Mouse (Mus musculus) olfactory bulb, adult 2 months (tissue): ENCODE data around the gene Gm28036. TPM values are rescaled to one million over a fixed set of nuclear protein-coding genes. Genes with fewer than 3 reads are reported as not detected.
"Not testable (repeated sequence)": the region's sequence is repeated elsewhere in the genome, so short reads cannot be mapped to it uniquely, and the experiment has no call there.

ENCODE experiments used
- H3K27ac ChIP-seq: fragments of 200-500 bp; 2 replicates; pipeline ENCODE4 v1.5.1; 2012; ENCODE audit warnings: low read depth, low read length; ENCODE audit not compliant: insufficient read depth
- H3K4me1 ChIP-seq: fragments of 200-500 bp; 2 replicates; pipeline ENCODE4 v1.6.1; 2012; ENCODE audit warnings: low read length; ENCODE audit not compliant: control insufficient read depth, insufficient read depth
- H3K4me3 ChIP-seq: fragments of 200-500 bp; 2 replicates; pipeline ENCODE4 v1.5.1; 2012; ENCODE audit warnings: mild to moderate bottlenecking, low read depth, low read length, moderate library complexity; ENCODE audit not compliant: insufficient read depth
- CTCF ChIP-seq: fragments of 200-500 bp; IDR thresholded peaks from 2 replicates; pipeline ENCODE4 v1.5.1; 2012; ENCODE audit warnings: low read depth, mild to moderate bottlenecking, low read length, moderate library complexity; ENCODE audit not compliant: insufficient read depth
- POLR2A ChIP-seq: fragments of 200-500 bp; IDR thresholded peaks from 2 replicates; pipeline ENCODE4 v1.6.1; 2012; ENCODE audit warnings: mild to moderate bottlenecking, low read depth, low read length, moderate library complexity; ENCODE audit not compliant: insufficient read depth
- WGBS: fragments of 180-500 bp; shearing (Covaris S2); methylation state at CpG from one replicate; pipeline ENCODE4 v1.1.7; 2018; 5-methylcytosine and 5-hydroxymethylcytosine counted together
- polyA plus RNA-seq: library from polyadenylated mRNA; stranded (reverse); fragments of >200 nt; gene quantifications from 2 replicates; pipeline ENCODE4 v1.2.4, GENCODE M21; 2012; ENCODE audit warnings: low replicate concordance; ENCODE audit not compliant: missing spikeins, insufficient read depth, insufficient read length

Gene Gm28036
- polyA plus RNA-seq, 1 experiment = not detected

DNA sequence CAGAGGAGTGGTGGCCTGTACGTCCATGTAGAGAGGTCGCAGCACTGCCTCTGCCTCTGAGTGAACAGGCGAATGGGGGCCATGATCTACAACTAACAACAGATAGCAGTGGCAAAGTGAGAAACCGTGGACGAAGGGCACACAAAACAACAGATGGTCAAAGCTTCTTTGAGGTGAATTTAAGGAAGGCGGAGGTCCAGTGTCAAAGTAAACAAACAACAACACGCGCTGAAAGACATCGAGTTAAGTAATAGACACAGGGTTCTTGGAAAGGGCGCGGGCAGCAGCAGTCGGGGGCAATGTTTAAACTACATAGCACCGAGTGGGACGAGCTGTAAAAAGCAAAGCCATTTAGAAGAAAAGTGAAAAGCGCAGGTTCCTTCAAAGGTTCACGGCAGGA, 16.5 kb upstream of the Gm28036 start:
- H3K4me3 ChIP-seq = peak overlapping the region; percentile 66
- H3K27ac ChIP-seq = peak overlapping the region; percentile 38; the same call in 1 of the 2 replicates
- WGBS = under 1% methylated on average over 16 of the region's 16 CpGs
- H3K4me1 ChIP-seq = peaks cover 3% of the 10 kb centered on the region; the same call in 1 of the 2 replicates
- TF ChIP-seq POLR2A = no peak
- TF ChIP-seq CTCF = no peak

DNA sequence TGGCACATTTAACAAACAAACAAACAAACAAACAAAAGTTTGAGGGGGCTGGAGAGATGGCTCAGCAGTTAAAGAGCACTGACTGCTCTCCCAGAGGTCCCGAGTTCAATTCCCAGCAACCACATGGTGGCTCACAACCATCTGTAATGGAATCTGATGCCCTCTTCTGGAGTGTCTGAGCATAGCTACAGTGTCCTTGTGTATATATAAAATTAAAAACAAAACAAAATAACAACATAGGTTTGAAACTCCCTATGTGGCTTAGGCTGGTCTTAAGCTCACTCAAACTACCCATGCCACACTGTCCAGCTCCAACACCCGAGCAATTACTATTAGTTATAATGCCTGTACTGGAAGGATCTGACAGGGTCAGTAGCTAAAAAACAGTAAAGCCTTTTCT, 15.9 kb upstream of the Gm28036 start:
- Histone ChIP-seq H3K4me3 (no peak overlapping the region), H3K4me1 (peaks cover 3% of the 10 kb centered on the region; the same call in 1 of the 2 replicates), H3K27ac (no peak overlapping the region)
- 68% methylated on average over 2 of the region's 2 CpGs for WGBS
- TF ChIP-seq CTCF (no peak), POLR2A (no peak)

DNA sequence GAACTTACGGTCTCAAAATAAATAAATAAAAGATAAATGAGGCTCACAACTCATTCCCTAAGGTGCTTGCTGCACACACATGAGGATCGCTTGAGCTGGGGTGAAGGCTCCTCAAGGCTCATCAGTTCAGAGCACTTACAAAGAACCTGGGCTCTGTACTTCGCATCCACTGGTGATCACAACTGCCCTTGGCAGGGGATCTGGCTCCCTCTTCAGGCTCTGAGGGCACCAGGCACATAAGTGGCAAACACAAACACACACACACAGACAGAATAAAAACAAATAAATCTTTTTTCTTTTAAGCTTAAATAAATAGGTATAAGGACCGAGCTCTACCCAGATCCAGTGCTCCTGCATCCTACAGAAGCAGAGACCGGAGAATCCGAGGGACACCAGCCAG, 8.8 kb upstream of the Gm28036 start:
- 87% methylated on average over 6 of the region's 6 CpGs for WGBS

DNA sequence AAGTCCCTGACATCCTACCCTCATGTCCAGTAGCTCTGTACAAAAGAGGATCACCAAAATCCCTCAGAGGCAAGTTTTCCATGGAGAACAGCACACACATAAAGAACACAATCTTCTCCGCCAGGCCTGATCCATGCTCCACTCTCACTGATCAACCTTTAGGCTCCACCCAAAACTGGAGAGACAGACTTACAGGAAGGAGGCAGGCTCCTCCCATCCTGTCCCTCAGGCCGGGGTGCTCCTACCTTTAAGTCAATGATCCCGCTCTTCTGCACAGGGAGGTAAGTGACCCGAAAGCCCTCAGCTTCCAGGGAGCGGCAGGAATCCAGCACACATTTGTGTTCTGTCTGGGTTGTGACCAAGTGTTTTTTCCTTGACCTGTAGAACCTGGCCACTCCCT, 7.3 kb upstream of the Gm28036 start:
- Histone ChIP-seq H3K4me1 (no peaks in the 10 kb centered on the region), H3K27ac (no peak overlapping the region), H3K4me3 (no peak overlapping the region)
- TF ChIP-seq CTCF (no peak), POLR2A (no peak)
- WGBS = 90% methylated on average over 5 of the region's 5 CpGs

More for the DNA sequence above, 8.8 kb upstream of the Gm28036 start:
- Histone ChIP-seq H3K4me1 (no peaks in the 10 kb centered on the region), H3K27ac (no peak overlapping the region), H3K4me3 (no peak overlapping the region)
- TF ChIP-seq POLR2A = no peak
- no peak for TF ChIP-seq CTCF

DNA sequence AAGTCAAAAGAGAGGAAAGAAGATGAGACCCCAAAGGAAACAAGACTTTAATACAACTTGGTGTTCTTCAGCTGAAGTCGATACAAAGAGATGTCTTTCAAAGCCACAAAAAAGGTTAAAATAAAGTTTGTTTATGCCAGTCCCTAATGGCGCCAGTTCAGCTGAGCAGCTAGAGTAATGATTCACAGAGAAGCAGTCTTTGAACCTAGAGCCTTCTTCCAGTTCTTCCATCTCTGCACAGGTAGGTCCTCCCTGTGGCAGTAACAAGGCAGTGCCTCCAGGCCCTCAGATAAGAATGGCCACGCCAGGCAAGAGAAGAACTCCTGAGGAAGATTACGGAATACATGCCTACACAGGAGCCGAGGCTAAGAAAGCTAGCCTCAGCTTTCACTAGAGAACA, 3.2 kb downstream of the Gm28036 start:
- Histone ChIP-seq H3K27ac (peak overlapping the region; percentile 59), H3K4me1 (no peaks in the 10 kb centered on the region; the same call in 1 of the 2 replicates), H3K4me3 (no peak overlapping the region)
- TF ChIP-seq CTCF (no peak), POLR2A (no peak)
- 92% methylated on average over 5 of the region's 5 CpGs for WGBS

DNA sequence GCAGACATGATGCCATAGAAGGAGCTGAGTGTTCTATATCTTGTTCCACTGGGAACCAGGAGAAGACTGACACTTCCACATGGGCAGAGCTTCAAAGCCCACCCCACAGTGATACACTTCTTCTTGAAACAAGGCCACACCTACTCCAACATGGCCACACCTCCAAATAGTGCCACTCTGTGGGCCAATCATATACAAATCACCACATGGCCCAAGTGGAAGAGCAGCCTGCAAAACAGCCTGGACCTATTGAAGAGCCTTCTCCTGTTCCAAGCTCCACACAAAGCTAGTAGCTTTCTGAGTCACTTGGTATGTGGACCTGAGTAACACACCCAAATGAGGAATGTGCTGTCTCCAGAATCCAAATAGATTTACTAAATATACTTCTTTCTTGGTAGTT, 7.3 kb downstream of the Gm28036 start:
- Histone ChIP-seq H3K4me1 (no peaks in the 10 kb centered on the region; the same call in 1 of the 2 replicates), H3K27ac (no peak overlapping the region), H3K4me3 (no peak overlapping the region)
- TF ChIP-seq POLR2A (no peak), CTCF (no peak)

DNA sequence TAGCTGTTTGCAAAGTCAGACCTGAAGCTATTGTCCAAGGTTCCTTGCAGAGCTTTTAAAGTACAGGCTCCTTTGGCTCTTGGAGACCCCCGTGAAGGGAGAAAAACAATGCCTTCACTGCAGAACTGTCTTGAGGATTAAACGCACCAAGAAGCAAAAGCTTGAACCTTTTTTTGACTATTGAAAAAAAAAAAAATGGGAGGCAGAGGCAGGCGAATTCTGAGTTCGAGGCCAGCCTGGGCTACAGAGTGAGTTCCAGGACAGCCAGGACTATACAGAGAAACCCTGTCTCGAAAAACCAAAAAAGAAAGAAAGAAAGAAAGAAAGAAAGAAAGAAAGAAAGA, 14.8 kb downstream of the Gm28036 start:
- not testable (repeated sequence) for H3K4me1 ChIP-seq
- WGBS = 13% methylated on average over 5 of the region's 5 CpGs
- peak overlapping the region; percentile 10; the same call in 1 of the 2 replicates for H3K27ac ChIP-seq
- peak overlapping the region; percentile 85 for H3K4me3 ChIP-seq

DNA sequence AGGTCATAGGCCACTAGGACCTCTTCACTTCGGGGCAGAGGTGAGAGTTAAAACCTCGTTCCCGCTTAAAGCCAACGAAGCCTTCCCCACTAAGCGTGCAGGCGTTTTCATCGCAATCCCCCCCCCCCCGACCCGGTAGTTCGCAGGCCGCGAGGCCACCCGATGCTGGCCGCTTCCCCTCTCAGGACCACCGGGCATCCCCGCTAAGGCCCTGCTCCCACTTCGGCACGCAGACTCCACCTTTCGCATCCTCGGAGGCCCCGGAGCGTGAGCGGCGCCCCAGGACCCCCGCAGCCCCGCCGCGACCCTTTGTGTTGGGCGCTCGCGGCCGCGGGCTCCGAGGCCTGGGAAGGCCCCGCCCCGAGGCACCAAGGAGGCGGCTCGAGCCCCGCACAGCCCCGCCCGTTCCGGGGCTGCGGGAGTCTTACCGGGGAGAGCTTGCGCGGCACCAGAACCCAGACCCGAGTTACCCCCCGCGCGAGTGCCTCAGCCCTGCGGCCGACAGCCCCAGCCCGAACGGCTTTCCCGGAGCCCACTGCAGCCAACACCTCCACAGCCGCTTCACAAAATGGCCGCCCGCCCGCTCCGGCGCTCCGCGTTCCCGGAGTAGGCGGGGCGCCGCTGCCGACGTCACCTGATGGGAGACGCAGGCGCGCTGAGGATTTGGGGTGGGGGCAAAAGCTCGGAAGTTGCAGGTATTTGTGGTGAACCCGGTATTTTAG, 15.4 kb downstream of the Gm28036 start, which contains the start of the genes Cpne1 and Rbm12:
Gene Cpne1, minus strand, starts transcription at position 608 of the 722 bp plus-strand sequence.
Gene Rbm12, minus strand, starts transcription at position 621 of the 722 bp plus-strand sequence.
- H3K27ac ChIP-seq = peak within 1 kb of the TSS; percentile 87
- H3K4me3 ChIP-seq = peak within 1 kb of the TSS; percentile 85
- WGBS = under 1% methylated on average over 74 of the region's 74 CpGs

DNA sequence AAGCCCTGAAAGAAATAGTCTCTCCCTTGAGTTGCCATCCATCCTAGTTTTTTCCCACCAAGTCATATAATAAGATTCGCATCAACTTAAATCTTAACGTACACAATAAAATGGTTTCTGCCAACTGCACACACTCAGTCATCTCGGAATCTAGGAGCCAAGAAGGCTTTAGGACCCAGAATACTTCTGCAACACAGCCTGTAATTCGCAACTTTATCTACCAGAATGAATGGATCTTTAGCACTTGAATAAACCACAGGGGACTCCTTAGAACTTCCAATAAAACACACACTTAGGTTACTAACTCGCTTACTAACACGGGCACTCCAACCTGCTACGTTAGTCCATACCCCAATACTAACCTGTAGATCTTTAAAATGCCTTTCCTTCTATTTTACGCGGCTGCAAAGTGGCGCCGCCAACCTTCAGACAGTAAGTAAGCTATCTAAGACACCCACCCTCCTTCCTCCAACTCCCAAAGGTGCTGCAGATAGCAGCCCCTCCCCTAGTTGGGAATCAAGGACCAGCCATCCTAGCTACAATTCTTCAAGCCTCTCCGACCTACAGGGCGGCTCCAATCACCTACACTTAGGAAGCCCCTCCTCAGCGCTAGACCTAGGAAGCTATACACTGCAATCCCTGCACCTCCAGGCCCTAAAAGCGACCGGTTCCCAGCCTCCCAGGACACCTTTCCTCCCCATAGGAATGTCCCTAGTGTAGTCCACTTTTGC, 16.1 kb downstream of the Gm28036 start:
- TF ChIP-seq POLR2A (no peak), CTCF (no peak)
- Histone ChIP-seq H3K4me3 (peak overlapping the region; percentile 85), H3K4me1 (peaks cover 2% of the 10 kb centered on the region; the same call in 1 of the 2 replicates), H3K27ac (0 out of 2 replicates have a peak overlapping the region, but pooled peaks have one; percentile 87)
- under 1% methylated on average over 16 of the region's 16 CpGs for WGBS

More for the DNA sequence above, 15.4 kb downstream of the Gm28036 start, which contains the start of the genes Cpne1 and Rbm12:
- TF ChIP-seq CTCF (no peak), POLR2A (peak; percentile 92)
- peaks cover 2% of the 10 kb centered on the region; the same call in 1 of the 2 replicates for H3K4me1 ChIP-seq
